Mouse (Mus musculus) adrenal gland, adult (tissue): ENCODE measurements around the gene Dlgap4.

ENCODE experiments used
- DNase-seq, 2 experiments: peaks; one replicate each; pipeline ENCODE4 v3.0.0; 2022 to 2023; ENCODE audit warnings: low spot score in 1 of 2; ENCODE audit not compliant: inconsistent age in 2 of 2

Gene Dlgap4

GRCm38 (mm10) chr2:156732109-156732508 is 118.6 kb downstream of the Dlgap4 start:
- DNase-seq = peak; percentile 65 to 82

GRCm38 (mm10) chr2:156735761-156736335 is 122.3 kb downstream of the Dlgap4 start:
- DNase-seq = peak in 1 of 2 experiments; percentile 49

- DNase-seq = peak in 1 of 2 experiments; percentile 61
These were observed 123.3 kb downstream of the Dlgap4 start for GRCm38 (mm10) chr2:156736846-156737245.

GRCm38 (mm10) chr2:156737976-156738375 is 124.5 kb downstream of the Dlgap4 start:
- peak; percentile 89 to 90 for DNase-seq

- no peak for DNase-seq
These were observed 127.8 kb downstream of the Dlgap4 start for GRCm38 (mm10) chr2:156741265-156741664.

GRCm38 (mm10) chr2:156741998-156742397 is 128.5 kb downstream of the Dlgap4 start:
- peak in 1 of 2 experiments; percentile 44 for DNase-seq

- DNase-seq = no peak
These were observed 129.7 kb downstream of the Dlgap4 start for GRCm38 (mm10) chr2:156743248-156743647.

GRCm38 (mm10) chr2:156744414-156744813 is 130.9 kb downstream of the Dlgap4 start:
- no peak for DNase-seq

- DNase-seq = no peak
These were observed 133.8 kb downstream of the Dlgap4 start for GRCm38 (mm10) chr2:156747315-156747714.

GRCm38 (mm10) chr2:156749687-156750086 is 136.2 kb downstream of the Dlgap4 start:
- DNase-seq = no peak

GRCm38 (mm10) chr2:156756937-156757336 is 143.4 kb downstream of the Dlgap4 start:
- no peak for DNase-seq

- DNase-seq = no peak
These were observed 147.5 kb downstream of the Dlgap4 start for GRCm38 (mm10) chr2:156760843-156761505.

- DNase-seq = peak in 1 of 2 experiments; percentile 48
These were observed 148.2 kb downstream of the Dlgap4 start for GRCm38 (mm10) chr2:156761521-156762278.

GRCm38 (mm10) chr2:156762499-156762898 is 149.0 kb downstream of the Dlgap4 start:
- peak in 1 of 2 experiments; percentile 54 for DNase-seq

GRCm38 (mm10) chr2:156763101-156763500 is 149.6 kb downstream of the Dlgap4 start:
- peak; percentile 74 to 89 for DNase-seq

GRCm38 (mm10) chr2:156764022-156764421 is 150.5 kb downstream of the Dlgap4 start:
- no peak for DNase-seq

GRCm38 (mm10) chr2:156764747-156765146 is 151.2 kb downstream of the Dlgap4 start:
- DNase-seq = peak in 1 of 2 experiments; percentile 68

GRCm38 (mm10) chr2:156765593-156765992 is 152.1 kb downstream of the Dlgap4 start:
- no peak for DNase-seq

- DNase-seq = no peak
These were observed 152.9 kb downstream of the Dlgap4 start for GRCm38 (mm10) chr2:156766227-156767019.

GRCm38 (mm10) chr2:156767108-156767507 is 153.6 kb downstream of the Dlgap4 start:
- no peak for DNase-seq

- no peak for DNase-seq
These were observed 155.8 kb downstream of the Dlgap4 start for GRCm38 (mm10) chr2:156769274-156769673.
